Mouse (Mus musculus): ENCODE measurements around the gene Cdc42bpa.

The Cdc42bpa gene

GRCm38 (mm10) chr1:180030631-180031365 is 70.5 kb downstream of the Cdc42bpa start:
- in situ Hi-C loops (cut with MboI, MseI): no loop called here

GRCm38 (mm10) chr1:180031705-180032548 is 71.7 kb downstream of the Cdc42bpa start:
- in situ Hi-C loops (cut with MboI, MseI): no loop called here

GRCm38 (mm10) chr1:180037461-180037860 is 77.2 kb downstream of the Cdc42bpa start:
- in situ Hi-C loops (cut with MboI, MseI): no loop called here

GRCm38 (mm10) chr1:180044160-180044559 is 83.9 kb downstream of the Cdc42bpa start:
- in situ Hi-C loops (cut with MboI, MseI): no loop called here

GRCm38 (mm10) chr1:180045172-180045571 is 84.9 kb downstream of the Cdc42bpa start:
- in situ Hi-C loops (cut with MboI, MseI): no loop called here

GRCm38 (mm10) chr1:180089176-180089575 is 128.9 kb downstream of the Cdc42bpa start:
- in situ Hi-C loops (cut with MboI, MseI): no loop called here

GRCm38 (mm10) chr1:180098426-180098825 is 138.2 kb downstream of the Cdc42bpa start:
- in situ Hi-C loops (cut with MboI, MseI): no loop called here

- in situ Hi-C loops (cut with MboI, MseI): loop anchor here (5.0 kb wide), 1 partner anchor 58 kb away; no protein-coding TSS in a partner anchor
These were observed 144.3 kb downstream of the Cdc42bpa start for GRCm38 (mm10) chr1:180104567-180104966.

- in situ Hi-C loops (cut with MboI, MseI): no loop called here
These were observed 148.8 kb downstream of the Cdc42bpa start for GRCm38 (mm10) chr1:180109050-180109449.

GRCm38 (mm10) chr1:180116525-180116924 is 156.3 kb downstream of the Cdc42bpa start:
- in situ Hi-C loops (cut with MboI, MseI): no loop called here

- in situ Hi-C loops (cut with MboI, MseI): no loop called here
These were observed 158.0 kb downstream of the Cdc42bpa start for GRCm38 (mm10) chr1:180118233-180118632.

GRCm38 (mm10) chr1:180128077-180128792 is 168.0 kb downstream of the Cdc42bpa start:
- in situ Hi-C loops (cut with MboI, MseI): no loop called here

GRCm38 (mm10) chr1:180131402-180131801 is 171.1 kb downstream of the Cdc42bpa start:
- in situ Hi-C loops (cut with MboI, MseI): no loop called here

- in situ Hi-C loops (cut with MboI, MseI): no loop called here
These were observed 171.9 kb downstream of the Cdc42bpa start for GRCm38 (mm10) chr1:180132187-180132586.

- in situ Hi-C loops (cut with MboI, MseI): no loop called here
These were observed 178.9 kb downstream of the Cdc42bpa start for GRCm38 (mm10) chr1:180139158-180139557.

GRCm38 (mm10) chr1:180140970-180141369 is 180.7 kb downstream of the Cdc42bpa start:
- in situ Hi-C loops (cut with MboI, MseI): no loop called here

- in situ Hi-C loops (cut with MboI, MseI): no loop called here
These were observed 187.8 kb downstream of the Cdc42bpa start for GRCm38 (mm10) chr1:180148036-180148435.

- in situ Hi-C loops (cut with MboI, MseI): no loop called here
These were observed 188.3 kb downstream of the Cdc42bpa start for GRCm38 (mm10) chr1:180148563-180148962.

- in situ Hi-C loops (cut with MboI, MseI): no loop called here
These were observed 190.9 kb downstream of the Cdc42bpa start for GRCm38 (mm10) chr1:180151191-180151590.

- in situ Hi-C loops (cut with MboI, MseI): no loop called here
These were observed 198.4 kb downstream of the Cdc42bpa start for GRCm38 (mm10) chr1:180158648-180159047.

- in situ Hi-C loops (cut with MboI, MseI): loop anchor here (5.0 kb wide), 1 partner anchor 58 kb away; no protein-coding TSS in a partner anchor
These were observed 200.3 kb downstream of the Cdc42bpa start for GRCm38 (mm10) chr1:180160545-180160944.

GRCm38 (mm10) chr1:180161160-180161559 is 200.9 kb downstream of the Cdc42bpa start:
- in situ Hi-C loops (cut with MboI, MseI): loop anchor here (5.0 kb wide), 1 partner anchor 59 kb away; no protein-coding TSS in a partner anchor
